Mouse (Mus musculus): Measurements from ENCODE around the gene Dop1b. TPM values are rescaled to one million over a fixed set of nuclear protein-coding genes. Genes with fewer than 3 reads are reported as not detected.
"Not testable (repeated sequence)": the region's sequence is repeated elsewhere in the genome, so short reads cannot be mapped to it uniquely, and the experiment has no call there.

Dop1b gene
- polyA plus RNA-seq (2012; rRNA removed) = 89.3 and 92.9 TPM in 2 replicates

DNA sequence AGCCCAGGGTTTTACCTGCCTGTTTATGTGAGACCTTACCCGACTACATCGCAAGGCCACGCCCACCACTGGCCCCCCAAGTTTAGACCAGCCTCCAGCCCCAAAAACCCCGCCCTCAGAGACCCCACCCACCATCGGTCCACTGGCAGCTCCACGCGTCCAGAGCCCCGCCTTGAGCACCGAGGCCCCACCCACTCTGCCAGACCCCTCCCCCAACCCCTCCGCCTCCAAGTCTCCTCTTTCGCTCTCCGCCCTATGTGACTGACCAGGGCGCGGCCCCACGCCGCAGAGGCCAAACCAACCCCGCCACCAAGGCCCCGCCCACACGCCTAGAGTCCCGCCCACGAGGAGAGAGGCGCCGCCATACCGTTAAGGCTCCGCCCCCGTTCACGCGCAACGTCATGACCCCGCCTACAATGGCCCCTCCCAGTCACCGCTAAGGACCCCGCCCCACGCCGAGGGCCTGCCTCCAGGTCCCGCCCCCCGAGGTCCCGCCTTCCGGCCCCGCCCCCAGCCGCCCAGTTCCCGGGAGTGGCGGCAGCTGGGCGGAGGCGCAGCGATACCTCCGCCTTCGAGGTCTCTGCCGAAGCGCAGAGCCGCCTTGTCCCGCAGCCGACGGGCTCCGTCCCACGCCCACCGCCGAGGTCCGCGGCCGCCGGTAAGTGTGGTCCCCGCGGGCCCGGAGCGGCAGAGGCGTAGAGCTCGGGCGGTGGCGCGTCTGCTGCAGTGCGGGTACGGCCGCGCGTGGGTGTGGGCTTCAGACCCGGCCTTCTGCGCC is at the start of gene Dop1b:
Gene Dop1b (plus strand): TSS at position 494 of the 778 bp plus-strand sequence.
- peak within 1 kb of the TSS; percentile 89 for H3K4me3 ChIP-seq (ENCODE audit: insufficient read depth, low read length)
- peak within 1 kb of the TSS; percentile 97 for H3K27ac ChIP-seq (ENCODE audit: insufficient read depth, low read length)
- H3K4me1 ChIP-seq (ENCODE audit: control insufficient read depth, insufficient read depth, low read length) = peaks cover 4% of the 10 kb centered on the region; the same call in 1 of the 2 replicates
- TF ChIP-seq POLR2A (IDR thresholded peaks at IDR 0.05; ENCODE audit: extremely low read depth, insufficient read depth, low read length) (peak; percentile 55; the same call in 1 of the 2 replicates), CTCF (IDR thresholded peaks at IDR 0.05; ENCODE audit: extremely low read depth, insufficient read depth, low read length) (no peak)

DNA sequence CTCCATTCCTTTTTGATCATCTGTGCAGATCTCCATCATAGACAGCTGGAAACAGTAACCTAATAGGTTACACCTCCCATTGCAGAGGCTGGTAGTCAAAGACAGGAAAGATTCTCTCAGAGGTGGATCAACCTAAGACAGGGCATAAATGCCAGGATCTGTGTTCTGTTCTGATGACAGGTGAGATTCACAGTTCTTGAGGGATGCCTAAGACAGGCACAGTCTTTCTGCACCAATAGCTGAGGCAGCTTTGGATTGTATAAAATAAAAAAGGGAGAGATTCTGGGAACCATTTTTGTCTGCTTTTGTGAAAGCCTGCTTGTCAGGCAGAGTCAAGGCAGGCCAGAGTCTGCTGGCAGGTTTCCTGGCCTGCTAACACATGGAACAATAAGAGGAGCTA is 43.7 kb upstream of the Dop1b start:
- TF ChIP-seq CTCF (IDR thresholded peaks at IDR 0.05; ENCODE audit: extremely low read depth, insufficient read depth, low read length) = no peak
- no peak for TF ChIP-seq POLR2A (IDR thresholded peaks at IDR 0.05; ENCODE audit: extremely low read depth, insufficient read depth, low read length)
- Histone ChIP-seq H3K4me3 (ENCODE audit: insufficient read depth, low read length) (no peak overlapping the region), H3K4me1 (ENCODE audit: control insufficient read depth, insufficient read depth, low read length) (no peaks in the 10 kb centered on the region), H3K27ac (ENCODE audit: insufficient read depth, low read length) (no peak overlapping the region)

DNA sequence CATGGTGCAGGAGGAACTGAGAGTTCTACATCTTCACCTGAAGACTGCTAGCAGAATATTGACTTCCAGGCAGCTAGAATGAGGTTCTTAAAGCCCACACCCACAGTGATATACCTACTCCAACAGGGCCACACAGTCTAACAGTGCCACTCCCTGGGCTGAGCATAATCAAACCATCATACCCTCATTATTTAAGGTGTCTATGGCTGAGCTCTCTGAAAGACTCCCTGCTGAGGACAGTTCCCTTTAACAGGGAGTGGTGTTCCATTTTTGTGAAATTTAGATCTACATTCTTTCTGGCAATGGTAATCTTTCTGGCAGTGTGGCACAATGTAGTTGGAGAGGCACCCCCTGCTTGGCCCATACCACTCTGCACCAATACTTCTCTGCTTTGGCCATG is 42.2 kb upstream of the Dop1b start:
- Histone ChIP-seq H3K4me3 (ENCODE audit: insufficient read depth, low read length) (no peak overlapping the region), H3K27ac (ENCODE audit: insufficient read depth, low read length) (no peak overlapping the region)
- TF ChIP-seq CTCF (IDR thresholded peaks at IDR 0.05; ENCODE audit: extremely low read depth, insufficient read depth, low read length) (no peak), POLR2A (IDR thresholded peaks at IDR 0.05; ENCODE audit: extremely low read depth, insufficient read depth, low read length) (no peak)

DNA sequence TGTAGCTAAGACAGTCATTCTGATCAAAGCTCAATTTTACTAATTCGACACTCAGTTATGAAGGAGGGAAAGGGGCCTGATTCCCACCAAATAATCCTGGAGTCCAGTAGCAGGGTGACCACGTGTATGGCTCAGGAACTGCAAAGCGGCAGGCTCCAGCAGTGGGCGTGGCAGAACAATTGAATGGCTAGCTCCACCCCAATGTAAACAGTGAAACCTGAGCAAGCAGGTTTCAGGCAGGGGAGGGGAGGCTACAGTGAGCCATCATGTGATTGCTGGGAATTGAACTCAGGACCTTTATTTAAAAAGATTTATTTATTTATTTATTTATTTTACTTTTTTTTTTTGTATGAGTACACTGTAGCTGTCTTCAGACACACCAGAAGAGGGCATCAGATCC is 41.2 kb upstream of the Dop1b start:
- not testable (repeated sequence) for H3K4me3 ChIP-seq (ENCODE audit: insufficient read depth, low read length); H3K27ac ChIP-seq (ENCODE audit: insufficient read depth, low read length); H3K4me1 ChIP-seq (ENCODE audit: control insufficient read depth, insufficient read depth, low read length)

More for the DNA sequence above, 42.2 kb upstream of the Dop1b start:
- H3K4me1 ChIP-seq (ENCODE audit: control insufficient read depth, insufficient read depth, low read length) = no peaks in the 10 kb centered on the region

DNA sequence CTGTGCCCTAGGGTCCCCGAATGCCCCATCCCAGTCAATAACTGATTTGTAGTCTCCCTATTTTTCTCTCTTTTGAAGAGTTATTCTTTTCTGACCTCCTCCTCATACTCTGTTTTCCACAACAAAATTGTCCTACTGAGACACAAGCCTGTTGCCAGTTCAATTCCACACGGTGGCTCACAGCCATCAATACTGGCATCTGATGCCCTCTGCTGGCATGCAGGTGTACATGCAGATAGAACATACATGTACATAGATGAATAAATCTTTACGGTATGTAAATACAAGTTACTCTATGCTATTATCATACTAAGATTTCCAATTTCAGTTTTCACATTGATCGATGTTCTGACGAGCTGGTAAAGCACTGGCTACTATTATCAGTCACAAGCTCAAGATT is 40.6 kb upstream of the Dop1b start:
- Histone ChIP-seq H3K4me1 (ENCODE audit: control insufficient read depth, insufficient read depth, low read length) (no peaks in the 10 kb centered on the region), H3K27ac (ENCODE audit: insufficient read depth, low read length) (no peak overlapping the region), H3K4me3 (ENCODE audit: insufficient read depth, low read length) (no peak overlapping the region)
- no peak for TF ChIP-seq POLR2A (IDR thresholded peaks at IDR 0.05; ENCODE audit: extremely low read depth, insufficient read depth, low read length)
- peak; percentile 32; the same call in 1 of the 2 replicates for TF ChIP-seq CTCF (IDR thresholded peaks at IDR 0.05; ENCODE audit: extremely low read depth, insufficient read depth, low read length)

DNA sequence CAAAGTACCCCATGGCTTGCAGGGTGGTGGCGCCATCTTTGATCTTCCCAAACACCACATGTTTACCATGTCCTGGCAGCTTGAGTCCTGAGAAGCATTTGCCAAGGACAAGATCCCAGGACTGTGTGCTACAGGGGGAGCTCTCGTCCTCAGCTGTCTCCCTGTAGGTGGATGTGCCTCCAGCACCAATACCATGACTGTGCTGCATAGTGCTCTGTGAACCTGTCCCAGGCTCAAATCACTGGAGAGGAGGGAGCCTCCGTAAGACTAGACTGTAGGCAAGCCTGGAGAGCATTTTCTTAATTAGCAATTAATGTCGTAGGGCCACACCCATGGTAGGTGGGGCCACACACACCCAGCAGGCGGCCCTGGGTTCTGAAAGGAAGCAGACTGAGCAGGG is 35.3 kb upstream of the Dop1b start:
- TF ChIP-seq CTCF (IDR thresholded peaks at IDR 0.05; ENCODE audit: extremely low read depth, insufficient read depth, low read length) = no peak
- Histone ChIP-seq H3K27ac (ENCODE audit: insufficient read depth, low read length) (no peak overlapping the region), H3K4me3 (ENCODE audit: insufficient read depth, low read length) (no peak overlapping the region), H3K4me1 (ENCODE audit: control insufficient read depth, insufficient read depth, low read length) (no peaks in the 10 kb centered on the region)

DNA sequence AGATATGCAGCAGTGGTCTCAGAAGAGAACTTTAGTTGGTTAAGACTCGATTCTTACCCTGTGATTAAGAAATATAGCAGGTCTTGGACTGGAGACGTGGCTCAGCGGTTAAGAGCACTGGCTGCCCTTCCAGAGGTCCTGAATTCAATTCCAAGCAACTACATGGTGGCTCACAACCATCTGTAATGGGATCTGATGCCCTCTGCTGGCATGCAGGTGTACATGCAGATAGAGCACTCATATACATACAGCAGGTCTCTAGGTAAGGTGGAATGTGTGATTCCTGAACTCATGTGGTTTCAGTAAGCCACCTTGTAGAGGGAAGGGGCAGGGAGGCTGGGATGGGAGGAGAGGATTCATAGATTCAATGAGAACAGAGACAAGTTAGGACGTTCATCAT is 33.5 kb upstream of the Dop1b start:
- 0 out of 2 replicates have a peak, but pooled peaks cover 2% of the 10 kb centered on the region for H3K4me1 ChIP-seq (ENCODE audit: control insufficient read depth, insufficient read depth, low read length)
- no peak overlapping the region for H3K4me3 ChIP-seq (ENCODE audit: insufficient read depth, low read length)
- no peak overlapping the region for H3K27ac ChIP-seq (ENCODE audit: insufficient read depth, low read length)
- TF ChIP-seq CTCF (IDR thresholded peaks at IDR 0.05; ENCODE audit: extremely low read depth, insufficient read depth, low read length) (no peak), POLR2A (IDR thresholded peaks at IDR 0.05; ENCODE audit: extremely low read depth, insufficient read depth, low read length) (no peak)

DNA sequence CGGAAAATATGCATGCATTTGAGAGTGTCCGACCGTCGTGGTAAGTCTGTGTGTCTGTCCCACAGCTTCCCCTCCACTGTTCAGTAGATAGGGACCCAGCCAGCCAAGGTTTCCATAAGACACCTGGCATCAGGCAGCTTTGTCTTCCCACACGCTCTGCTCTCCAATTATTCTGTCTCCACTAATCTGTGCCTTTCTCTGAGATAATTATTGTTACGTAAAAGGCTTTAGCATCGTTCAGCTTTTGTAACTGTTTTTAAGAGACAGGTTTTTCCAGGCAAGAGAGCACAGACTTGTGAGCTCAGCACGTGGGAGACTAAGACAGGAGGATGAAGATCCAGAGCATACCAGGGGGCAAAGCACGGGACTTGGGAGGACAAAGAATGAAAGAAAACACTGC is 32.5 kb upstream of the Dop1b start:
- Histone ChIP-seq H3K4me3 (ENCODE audit: insufficient read depth, low read length) (no peak overlapping the region), H3K4me1 (ENCODE audit: control insufficient read depth, insufficient read depth, low read length) (0 out of 2 replicates have a peak, but pooled peaks cover 2% of the 10 kb centered on the region), H3K27ac (ENCODE audit: insufficient read depth, low read length) (no peak overlapping the region)
- no peak for TF ChIP-seq CTCF (IDR thresholded peaks at IDR 0.05; ENCODE audit: extremely low read depth, insufficient read depth, low read length)
- TF ChIP-seq POLR2A (IDR thresholded peaks at IDR 0.05; ENCODE audit: extremely low read depth, insufficient read depth, low read length) = no peak

DNA sequence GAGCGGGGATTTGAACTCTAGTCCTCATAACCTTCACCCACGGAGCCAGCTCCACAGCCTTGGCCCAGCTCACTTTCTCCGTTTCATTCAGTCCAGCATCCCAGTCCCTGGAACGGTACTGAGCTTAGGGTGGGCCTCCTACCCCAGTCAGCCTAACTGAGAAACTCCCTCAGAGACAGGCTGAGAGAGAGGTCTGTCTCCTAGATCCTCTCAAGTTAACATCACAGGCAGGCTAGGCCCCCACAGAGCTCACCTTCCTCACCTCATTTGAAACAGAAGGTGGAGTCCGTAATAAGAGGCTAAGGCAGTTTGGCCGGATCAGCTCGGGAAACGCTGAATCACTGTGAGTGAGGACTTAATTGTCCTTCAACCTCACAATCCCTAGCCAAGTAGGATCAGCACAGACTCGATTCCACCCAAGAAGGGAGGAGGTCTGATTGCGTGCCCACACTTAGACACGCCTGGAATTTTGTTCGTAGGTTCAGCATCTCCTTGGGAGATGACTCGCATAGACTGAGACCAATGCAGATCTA is 29.5 kb upstream of the Dop1b start:
- H3K4me1 ChIP-seq (ENCODE audit: control insufficient read depth, insufficient read depth, low read length) = 0 out of 2 replicates have a peak, but pooled peaks cover 2% of the 10 kb centered on the region
- H3K4me3 ChIP-seq (ENCODE audit: insufficient read depth, low read length) = peak overlapping the region; percentile 89; the same call in 1 of the 2 replicates
- no peak overlapping the region for H3K27ac ChIP-seq (ENCODE audit: insufficient read depth, low read length)
- TF ChIP-seq POLR2A (IDR thresholded peaks at IDR 0.05; ENCODE audit: extremely low read depth, insufficient read depth, low read length) (no peak), CTCF (IDR thresholded peaks at IDR 0.05; ENCODE audit: extremely low read depth, insufficient read depth, low read length) (no peak)
